Mouse (Mus musculus) lung, postnatal 0 days (tissue): ENCODE data around the gene Canx.

Experiments
- CTCF ChIP-seq: IDR thresholded peaks from 2 replicates; pipeline ENCODE4 v1.5.1; 2016; ENCODE audit warnings: antibody characterized with exemption, mild to moderate bottlenecking
- EP300 ChIP-seq: IDR thresholded peaks from 2 replicates; pipeline ENCODE4 v1.6.1; 2016; ENCODE audit warnings: antibody characterized with exemption, mild to moderate bottlenecking, control low read depth

DNA sequence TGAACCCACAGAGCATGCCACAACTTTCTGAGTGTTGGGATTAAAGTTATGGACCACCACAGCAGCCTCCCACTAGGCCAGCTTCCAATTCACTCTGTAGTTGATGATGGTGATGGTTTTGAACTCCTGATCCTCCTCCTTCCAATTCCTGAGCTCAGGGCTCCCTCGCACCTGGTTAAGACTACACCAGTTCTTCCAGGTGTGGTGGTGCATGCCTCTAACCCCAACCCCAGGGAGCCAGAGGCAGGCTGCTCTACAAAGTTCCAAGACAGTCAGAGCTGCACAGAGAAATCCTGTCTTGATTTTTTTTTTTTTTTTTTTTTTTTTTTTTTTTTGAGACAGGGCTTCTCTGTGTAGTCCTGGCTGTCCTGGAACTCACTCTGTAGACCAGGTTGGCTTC, 48.1 kb upstream of the Canx start:
- TF ChIP-seq CTCF (no peak), EP300 (no peak)
